Mouse (Mus musculus): ENCODE data around the gene Saa4.
A peak's percentile ranks its signal among the peaks of the same experiment; 100 is the strongest.
"Not testable (repeated sequence)": the region's sequence is repeated elsewhere in the genome, so short reads cannot be mapped to it uniquely, and the experiment has no call there.

The Saa4 gene

DNA sequence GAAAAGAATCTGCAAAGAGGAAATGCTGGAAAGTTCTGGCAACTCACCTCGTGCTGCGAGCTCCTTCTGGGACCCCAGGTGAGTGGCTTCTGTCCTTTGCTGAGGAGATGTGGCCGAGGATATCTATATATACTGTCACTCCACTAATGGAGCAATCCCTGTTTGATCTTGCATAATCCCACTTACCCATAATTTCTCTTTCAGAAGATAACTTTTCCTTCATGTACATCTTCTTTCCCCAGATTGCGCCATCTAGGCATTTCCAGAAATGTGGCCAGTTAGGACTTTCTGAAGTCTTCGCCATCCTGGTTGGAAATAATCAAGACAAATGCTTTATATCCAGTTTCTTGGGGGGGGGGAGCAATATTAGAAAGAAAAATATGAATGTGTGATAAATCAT lies 16.8 kb downstream of the Saa4 start, which contains the start of gene Saa3:
Gene Saa3 (minus strand): TSS at position 101 of the 400 bp plus-strand sequence.
- DNase-seq = no peak

DNA sequence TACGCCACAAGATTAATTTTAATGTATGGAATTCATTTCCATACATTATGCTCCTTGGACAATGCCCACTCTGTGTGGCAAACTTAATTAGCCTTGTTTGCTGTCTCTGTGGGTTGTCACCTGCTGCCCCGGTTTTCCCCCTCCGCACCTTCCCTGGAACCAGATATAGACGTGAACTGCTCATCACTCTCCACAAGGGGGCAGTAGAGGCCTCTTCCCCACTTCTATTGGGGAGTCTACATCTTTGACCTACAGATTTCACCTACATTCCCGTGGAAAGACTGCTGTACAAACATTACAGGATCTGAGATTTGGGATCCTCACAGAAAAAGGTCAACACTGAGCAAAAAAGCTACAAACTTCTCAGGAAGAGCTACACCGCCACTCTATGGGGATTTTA lies 17.9 kb downstream of the Saa4 start:
- peak; percentile 77 to 82 for DNase-seq

DNA sequence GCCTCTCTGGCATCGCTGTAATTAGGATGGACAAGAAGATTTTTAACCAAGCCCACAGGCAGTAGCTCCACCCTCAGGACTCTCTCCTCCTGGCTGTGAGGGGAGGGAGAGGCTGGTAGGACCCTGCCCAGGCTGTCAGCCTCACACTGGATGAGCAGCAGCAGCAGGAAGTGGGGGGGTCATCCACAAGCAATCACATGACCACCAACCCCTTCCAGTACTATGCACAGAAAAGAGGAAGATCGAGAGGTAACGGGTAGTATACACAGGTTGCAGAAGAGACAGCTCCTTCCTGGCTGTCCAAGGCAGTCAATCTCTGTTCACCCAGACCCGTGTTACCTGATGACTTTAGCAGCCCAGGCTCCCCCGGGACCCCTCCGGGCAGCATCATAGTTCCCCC lies 20.2 kb downstream of the Saa4 start:
- no peak for DNase-seq

DNA sequence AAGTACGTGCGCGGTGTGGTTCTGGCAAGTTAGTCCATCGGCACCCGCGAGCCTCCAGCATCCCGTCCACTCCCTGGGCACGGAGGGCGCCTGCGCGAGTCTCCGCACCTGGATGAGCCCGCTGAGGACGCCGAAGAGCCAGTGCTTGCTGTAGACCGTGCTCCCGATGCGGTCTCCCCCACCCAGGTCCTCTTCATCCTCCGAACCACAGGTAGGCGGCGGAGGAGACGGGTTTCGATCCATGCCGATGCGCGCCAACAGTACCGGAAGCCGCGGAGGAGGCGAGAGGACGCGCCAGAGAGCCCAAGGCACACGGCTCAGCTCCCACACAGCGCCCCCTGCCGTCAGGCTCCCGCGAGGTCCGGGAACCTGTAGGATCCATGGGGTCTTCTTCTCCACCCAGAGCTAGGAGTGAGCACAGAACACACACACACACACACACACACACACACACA lies 22.0 kb downstream of the Saa4 start, which contains the start of gene Saal1:
Gene Saal1 (minus strand): TSS at position 291 of the 455 bp plus-strand sequence.
- peak; percentile 87 to 88 for DNase-seq

DNA sequence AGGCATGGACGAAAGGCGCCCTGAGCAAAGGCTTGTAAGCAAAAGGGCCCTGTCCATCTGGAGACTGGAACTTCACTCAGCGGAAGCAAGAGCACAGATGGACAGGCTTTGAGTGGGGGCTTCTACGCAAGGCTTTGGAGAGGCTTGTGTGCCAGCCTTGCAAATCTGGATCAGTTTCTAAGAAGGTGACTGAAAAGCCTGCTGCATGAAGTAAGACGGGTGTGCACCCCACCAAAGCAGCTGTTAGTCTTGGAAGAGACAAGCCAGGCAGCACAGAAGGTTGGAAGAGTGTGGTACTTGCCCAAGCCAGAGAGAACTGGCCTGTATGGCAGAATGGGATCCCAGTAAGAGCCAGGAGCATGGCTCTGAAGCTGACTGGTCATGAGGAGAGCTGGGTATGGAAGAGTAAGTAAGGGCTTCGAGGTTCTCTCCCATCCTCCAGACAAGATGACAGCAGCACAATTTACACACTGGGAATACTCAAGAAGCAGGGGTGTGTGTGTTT lies 31.8 kb downstream of the Saa4 start:
- peak; percentile 37 to 45 for DNase-seq

DNA sequence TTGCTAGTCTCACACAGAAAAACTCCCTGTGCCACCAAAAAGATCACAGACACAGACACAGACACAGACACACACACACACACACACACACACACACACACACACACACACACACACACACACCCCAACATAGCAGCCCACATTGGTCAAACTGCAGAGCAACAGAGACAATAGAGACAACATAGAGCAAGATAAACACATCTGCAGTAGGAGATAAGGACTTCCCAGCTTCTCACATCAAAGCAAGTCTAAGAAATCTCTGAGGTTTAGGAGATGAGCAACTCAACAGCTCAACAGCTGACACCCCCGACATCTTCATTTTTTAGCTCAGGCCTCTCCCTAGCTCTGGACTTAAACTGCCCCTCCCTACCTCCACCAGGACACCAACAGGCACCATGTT lies 35.6 kb downstream of the Saa4 start:
- DNase-seq = no peak

DNA sequence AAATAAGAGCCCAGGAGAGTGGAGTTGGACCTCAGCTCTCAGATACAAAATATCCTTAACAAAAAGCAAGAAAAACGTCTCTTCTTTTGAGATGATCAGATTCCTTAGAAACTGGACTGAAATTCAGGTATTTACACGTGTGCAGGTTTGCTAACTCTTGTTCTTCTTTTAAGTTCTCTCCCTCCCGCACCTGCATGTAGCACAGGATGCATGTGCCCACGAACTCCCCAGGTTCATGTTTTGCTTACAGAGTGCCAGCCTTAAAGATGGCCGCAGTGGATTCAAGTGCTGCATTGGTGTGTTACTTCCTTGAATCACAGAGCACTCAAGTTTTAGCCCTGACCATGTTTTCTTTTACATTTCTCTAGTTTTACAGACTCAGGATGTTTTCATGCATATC lies 45.6 kb downstream of the Saa4 start:
- no peak for DNase-seq

DNA sequence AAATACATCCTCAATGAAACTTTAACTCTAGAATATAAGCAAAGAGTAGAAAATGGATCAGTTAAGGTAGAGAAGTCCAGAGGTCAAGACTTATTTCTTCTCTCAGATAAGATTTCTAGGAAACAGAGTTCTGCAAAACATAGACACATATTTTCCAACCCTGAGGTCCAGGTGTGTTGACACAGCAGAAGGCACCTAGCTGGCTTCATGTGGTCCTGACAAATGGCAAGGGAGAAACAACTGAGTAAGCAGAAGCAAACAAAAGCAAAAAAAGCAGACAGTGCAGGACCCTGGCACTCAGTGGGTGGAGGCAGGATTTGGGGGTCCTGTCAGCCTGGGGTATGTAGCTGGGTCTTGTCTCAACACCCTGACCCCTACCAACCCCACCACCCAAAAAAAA lies 51.7 kb downstream of the Saa4 start:
- DNase-seq = no peak

DNA sequence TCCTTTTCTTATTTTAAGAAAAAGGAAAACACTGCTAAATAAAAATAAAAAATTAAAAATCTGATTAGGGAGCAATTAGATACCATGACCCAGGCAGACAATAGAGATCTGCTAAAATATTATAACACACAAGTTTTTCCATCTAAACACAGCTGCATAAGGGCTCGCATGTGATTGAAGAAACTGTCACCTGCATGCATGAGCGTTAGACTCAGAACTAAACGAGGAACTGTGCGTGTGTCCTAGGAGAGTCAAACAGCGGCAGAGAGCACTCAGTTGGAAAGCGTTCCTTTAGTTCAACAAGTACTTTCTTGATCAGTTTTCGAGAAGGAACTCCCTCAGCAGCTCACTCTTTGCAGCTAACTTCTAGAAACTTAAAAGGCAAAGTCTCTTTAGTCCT lies 53.4 kb downstream of the Saa4 start:
- DNase-seq = not testable (repeated sequence)

DNA sequence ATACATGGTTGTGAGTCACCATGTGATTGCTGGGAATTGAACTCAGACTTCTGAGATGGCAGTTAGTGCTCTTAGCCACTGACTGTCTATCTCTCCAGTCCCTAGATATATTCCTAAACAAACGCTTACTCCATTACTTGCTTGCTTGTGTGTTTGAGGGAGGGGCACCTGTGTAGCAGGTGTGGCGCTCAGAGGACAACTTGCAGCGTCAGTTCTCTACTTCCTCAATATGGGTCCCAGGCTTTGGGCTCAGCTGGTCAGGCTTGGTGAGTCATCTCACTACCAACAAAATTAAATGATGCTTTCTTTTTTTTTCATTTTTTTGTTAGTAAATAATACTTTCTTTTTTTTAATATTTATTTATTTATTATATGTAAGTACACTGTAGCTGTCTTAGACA lies 54.0 kb downstream of the Saa4 start:
- DNase-seq = no peak

Measured in cerebellum, postnatal 36 days (tissue).